Mouse (Mus musculus) E14TG2a.4 (cell line): ENCODE data around the gene Gm10663.

Experiments used
- CTCF ChIP-seq: conservative IDR thresholded peaks from 2 replicates; pipeline ENCODE4 v1.5.1; 2014; ENCODE audit warnings: low read length
- NANOG ChIP-seq: IDR thresholded peaks from 2 replicates; pipeline ENCODE4 v1.6.1; 2014; ENCODE audit warnings: borderline replicate concordance, low read length, mixed read lengths
- POU5F1 ChIP-seq: IDR thresholded peaks from 2 replicates; pipeline ENCODE4 v1.6.1; 2014; ENCODE audit warnings: low read length, borderline replicate concordance

DNA sequence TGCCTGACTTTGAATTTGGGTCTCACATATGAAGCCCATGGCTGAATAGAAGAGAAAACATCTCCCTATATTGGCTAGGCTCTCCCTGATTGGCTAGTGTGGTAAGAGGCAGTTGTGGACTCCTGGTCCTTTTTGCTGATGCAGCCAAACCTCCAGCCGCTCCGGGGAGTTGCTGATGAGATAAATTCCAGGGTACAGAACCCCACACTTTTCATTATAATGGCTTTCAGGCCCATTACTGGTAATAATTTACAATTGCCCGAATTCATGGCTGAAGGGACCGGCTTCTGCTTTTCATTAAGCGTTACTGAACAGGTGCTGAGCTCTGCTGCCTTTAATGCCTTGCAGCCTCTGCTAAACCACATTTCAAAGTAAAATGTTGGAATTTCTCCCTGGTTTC is 20.9 kb upstream of the Gm10663 start:
- TF ChIP-seq CTCF (no peak), NANOG (no peak), POU5F1 (no peak)
